Mouse (Mus musculus) small intestine, adult 2 months (tissue): ENCODE data around the gene Ccdc102a. TPM values are rescaled to one million over a fixed set of nuclear protein-coding genes. Genes with fewer than 3 reads are reported as not detected.

ENCODE experiments used
- H3K27ac ChIP-seq: fragments of 200-500 bp; 2 replicates; pipeline ENCODE4 v1.5.1; 2012; ENCODE audit warnings: low read depth, low read length, control low read depth, inconsistent platforms; ENCODE audit not compliant: insufficient read depth
- H3K27me3 ChIP-seq: fragments of 200-500 bp; 2 replicates; pipeline ENCODE4 v1.6.1; 2012; ENCODE audit warnings: mild to moderate bottlenecking, moderate library complexity, low read length, inconsistent platforms; ENCODE audit not compliant: control insufficient read depth, insufficient read depth
- H3K36me3 ChIP-seq: fragments of 200-500 bp; 2 replicates; pipeline ENCODE4 v1.6.1; 2012; ENCODE audit warnings: mild to moderate bottlenecking, low read length, control low read depth, inconsistent platforms; ENCODE audit not compliant: control insufficient read depth, insufficient read depth
- H3K4me1 ChIP-seq: fragments of 200-500 bp; 2 replicates; pipeline ENCODE4 v1.6.1; 2012; ENCODE audit warnings: low read length, inconsistent platforms, mixed read lengths; ENCODE audit not compliant: control insufficient read depth, insufficient read depth, insufficient read length
- H3K4me3 ChIP-seq: fragments of 200-500 bp; 2 replicates; pipeline ENCODE4 v1.5.1; 2012; ENCODE audit warnings: low read depth, mild to moderate bottlenecking, control low read depth, inconsistent platforms, low read length, moderate library complexity
- CTCF ChIP-seq: fragments of 200-500 bp; IDR thresholded peaks from 2 replicates; pipeline ENCODE4 v1.5.1; 2012; ENCODE audit warnings: low read depth, mild to moderate bottlenecking, control low read depth, inconsistent platforms, low read length, moderate library complexity, mixed read lengths; ENCODE audit not compliant: insufficient replicate concordance, insufficient read length; ENCODE audit errors: extremely low read depth
- POLR2A ChIP-seq: fragments of 200-500 bp; IDR thresholded peaks from 2 replicates; pipeline ENCODE4 v1.6.1; 2012; ENCODE audit warnings: low read depth, mild to moderate bottlenecking, control low read depth, inconsistent platforms, low read length, moderate library complexity
- WGBS: fragments of 180-500 bp; shearing (Covaris S2); methylation state at CpG from one replicate; pipeline ENCODE4 v1.1.7; 2018; 5-methylcytosine and 5-hydroxymethylcytosine counted together
- polyA plus RNA-seq: library from polyadenylated mRNA; depleted of rRNA; stranded (reverse); fragments of >200 nt; gene quantifications from 2 replicates; pipeline ENCODE4 v1.2.3, GENCODE M21; 2012

The Ccdc102a gene
- polyA plus RNA-seq, 1 experiment, result 8.1 TPM

DNA sequence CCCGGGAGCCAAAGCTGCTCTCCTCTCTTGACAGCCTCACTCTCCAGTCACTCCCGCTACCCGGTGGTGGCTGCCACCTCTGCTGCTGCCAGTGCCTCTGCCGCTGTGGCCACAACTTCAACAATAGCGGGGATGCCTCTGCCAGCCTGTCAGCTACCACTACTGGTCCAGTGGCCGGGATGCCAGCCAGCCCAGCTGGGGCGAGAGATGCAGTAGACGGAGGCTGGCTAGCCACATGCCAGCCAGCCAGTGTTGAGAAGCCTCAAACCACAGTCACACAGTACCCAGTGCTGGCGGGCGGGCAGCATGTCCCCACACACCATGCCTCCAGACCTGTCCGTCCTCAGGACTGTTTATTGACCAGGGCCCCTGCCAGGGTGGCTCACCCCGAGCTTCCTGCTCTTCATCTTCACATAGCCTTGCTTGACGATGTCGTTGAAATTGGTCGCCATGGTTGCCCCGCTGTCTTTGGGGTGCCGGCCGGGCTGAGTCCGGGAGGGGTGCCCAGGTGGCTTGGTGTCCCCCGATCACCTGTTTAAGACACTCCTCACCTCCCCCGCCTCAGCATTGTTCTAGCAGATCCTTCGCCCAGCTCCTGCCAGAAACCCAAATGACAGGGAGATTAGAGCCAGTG lies 47.3 kb downstream of the Ccdc102a start:
- Histone ChIP-seq H3K27me3 (no peaks in the 10 kb centered on the region), H3K4me3 (peak overlapping the region; percentile 74), H3K4me1 (peaks cover 23% of the 10 kb centered on the region), H3K27ac (peak overlapping the region; percentile 100), H3K36me3 (peaks cover 38% of the 10 kb centered on the region)
- WGBS, result 8% methylated on average over 22 of the region's 22 CpGs
- TF ChIP-seq CTCF (no peak), POLR2A (no peak)

DNA sequence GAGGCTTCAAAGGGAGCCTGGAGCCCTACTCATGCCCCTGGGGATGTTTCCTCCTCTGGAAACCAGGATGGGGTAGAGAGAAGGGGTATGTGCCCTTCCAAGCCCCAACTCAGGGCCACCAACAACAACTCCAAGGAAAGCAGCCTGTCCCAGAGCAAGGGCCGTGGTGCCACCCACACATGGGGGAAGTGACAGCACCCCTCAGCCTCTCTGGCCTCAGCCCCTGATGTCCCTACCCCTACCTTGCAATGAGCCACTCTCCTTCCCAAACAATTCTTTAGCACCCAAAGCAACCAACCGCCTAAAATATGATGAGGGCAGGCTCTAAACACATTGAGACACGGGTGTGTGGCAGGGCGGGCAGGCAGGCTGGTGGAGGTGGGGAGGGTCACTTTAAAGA lies 47.9 kb downstream of the Ccdc102a start:
- H3K27me3 ChIP-seq, result no peaks in the 10 kb centered on the region
- H3K36me3 ChIP-seq, result peaks cover 44% of the 10 kb centered on the region
- TF ChIP-seq CTCF, result no peak
- TF ChIP-seq POLR2A, result no peak
- H3K27ac ChIP-seq, result no peak overlapping the region
- H3K4me1 ChIP-seq, result peaks cover 20% of the 10 kb centered on the region
- H3K4me3 ChIP-seq, result peak overlapping the region; percentile 74
- WGBS, result 74% methylated on average over 4 of the region's 4 CpGs

DNA sequence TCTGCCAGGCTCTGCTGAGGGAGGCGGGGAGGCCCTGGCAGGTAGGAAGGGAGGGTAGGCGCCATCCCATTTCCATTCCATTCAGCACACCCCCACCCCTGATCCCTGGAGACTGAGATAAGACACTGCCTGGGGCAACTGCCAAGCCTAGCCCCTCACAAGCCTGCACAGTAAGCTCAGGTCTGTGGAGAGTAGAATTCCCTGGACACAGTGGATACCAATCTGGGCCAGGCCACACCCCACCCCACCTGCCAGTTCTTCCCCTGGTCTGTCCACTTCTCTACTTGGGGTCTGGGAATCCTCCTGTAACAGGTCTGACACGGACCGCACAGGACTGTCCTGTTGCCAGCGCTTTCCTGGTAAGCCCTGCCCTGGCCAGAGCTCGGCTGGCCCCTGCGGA lies 48.8 kb downstream of the Ccdc102a start:
- 88% methylated on average over 7 of the region's 7 CpGs for WGBS
- Histone ChIP-seq H3K27ac (no peak overlapping the region), H3K4me3 (no peak overlapping the region), H3K4me1 (peaks cover 18% of the 10 kb centered on the region), H3K36me3 (peaks cover 52% of the 10 kb centered on the region), H3K27me3 (no peaks in the 10 kb centered on the region)
- TF ChIP-seq CTCF, result no peak
- TF ChIP-seq POLR2A, result no peak

DNA sequence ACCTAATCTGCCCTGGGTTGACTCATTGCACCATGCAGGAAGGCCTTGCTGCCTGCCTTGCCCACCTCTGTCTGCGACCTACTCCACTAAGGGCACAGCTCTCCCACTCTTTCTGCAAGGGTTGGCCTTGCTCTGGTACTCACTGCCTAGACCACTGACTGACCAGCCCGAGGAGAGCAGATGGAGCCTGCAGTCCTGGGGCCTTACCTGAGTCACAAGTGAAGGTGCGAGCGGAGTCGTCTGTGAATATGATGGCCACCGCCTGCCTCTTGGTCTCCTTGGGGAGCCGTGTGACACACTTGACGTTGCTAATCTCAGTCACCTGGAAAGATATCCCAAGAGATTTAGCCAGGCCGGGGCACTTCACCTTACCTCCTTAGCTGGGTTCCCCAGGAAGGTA lies 51.0 kb downstream of the Ccdc102a start:
- no peak overlapping the region for H3K27ac ChIP-seq
- H3K27me3 ChIP-seq, result no peaks in the 10 kb centered on the region
- no peak for TF ChIP-seq POLR2A
- 90% methylated on average over 9 of the region's 9 CpGs for WGBS
- peaks cover 8% of the 10 kb centered on the region for H3K4me1 ChIP-seq
- peaks cover 62% of the 10 kb centered on the region for H3K36me3 ChIP-seq
- no peak overlapping the region for H3K4me3 ChIP-seq

DNA sequence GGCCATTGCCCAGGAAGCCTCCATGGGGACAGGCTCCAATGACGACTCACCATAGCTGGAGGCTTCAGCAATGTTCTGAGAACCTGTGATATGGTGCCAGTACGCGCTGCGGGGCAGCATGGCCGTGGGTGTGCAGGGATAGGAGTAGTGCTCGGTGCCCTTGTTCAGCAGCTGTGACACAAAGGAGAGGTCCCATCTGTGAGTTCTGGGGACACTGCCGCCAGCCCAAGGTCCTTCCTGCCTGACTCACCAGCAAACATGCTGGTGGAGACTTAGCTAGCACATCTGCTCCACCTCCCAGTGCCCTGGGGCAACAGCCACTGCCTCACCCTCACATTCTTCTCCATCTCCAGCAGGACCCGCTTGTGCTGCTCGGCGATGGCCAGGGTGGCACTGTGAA lies 52.6 kb downstream of the Ccdc102a start:
- H3K27ac ChIP-seq, result no peak overlapping the region

DNA sequence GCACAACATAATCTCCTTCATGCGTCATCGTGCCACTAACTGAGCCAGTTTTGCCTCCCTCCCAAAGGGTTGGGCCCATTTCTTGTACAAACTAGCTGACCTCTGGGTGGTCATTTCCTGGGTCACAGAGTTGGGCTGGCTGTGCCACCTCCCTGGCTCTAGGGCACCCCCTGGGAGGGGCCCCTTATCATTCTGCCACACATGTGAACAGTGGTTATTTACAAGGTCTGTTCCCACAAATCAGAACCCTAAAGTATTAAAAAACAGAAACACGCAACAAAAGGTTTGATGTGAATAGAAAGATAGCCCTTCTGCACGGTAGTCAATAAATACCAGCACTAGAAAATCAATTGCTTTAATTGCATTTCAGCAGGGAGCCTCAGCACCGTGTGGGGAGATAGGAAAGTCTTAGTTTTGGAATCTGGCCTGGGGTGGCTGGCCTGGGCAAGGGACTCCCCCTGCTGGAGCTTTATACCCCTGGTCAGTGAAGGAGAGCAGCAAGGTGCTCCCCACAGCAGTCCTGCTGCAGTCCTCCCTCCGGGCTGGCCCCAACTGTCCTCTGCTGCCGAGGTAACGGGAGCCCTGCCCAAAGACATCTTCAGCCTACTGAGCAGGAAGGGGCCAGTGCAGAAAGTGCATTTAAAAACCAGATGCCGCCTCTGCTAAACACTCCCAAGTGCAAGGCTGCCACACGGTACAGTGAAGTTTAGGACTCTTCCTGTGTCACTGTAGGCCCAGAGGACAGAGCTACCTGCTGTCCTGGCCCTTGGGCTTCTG lies 53.8 kb downstream of the Ccdc102a start:
- TF ChIP-seq CTCF (no peak), POLR2A (no peak)
- Histone ChIP-seq H3K36me3 (peaks cover 65% of the 10 kb centered on the region), H3K4me3 (no peak overlapping the region), H3K4me1 (no peaks in the 10 kb centered on the region), H3K27ac (no peak overlapping the region), H3K27me3 (no peaks in the 10 kb centered on the region)
- 72% methylated on average over 10 of the region's 10 CpGs for WGBS

More for the DNA sequence above, 52.6 kb downstream of the Ccdc102a start:
- WGBS, result 81% methylated on average over 10 of the region's 10 CpGs
- TF ChIP-seq CTCF (no peak), POLR2A (no peak)
- peaks cover 2% of the 10 kb centered on the region for H3K4me1 ChIP-seq
- no peaks in the 10 kb centered on the region for H3K27me3 ChIP-seq
- H3K4me3 ChIP-seq, result no peak overlapping the region
- H3K36me3 ChIP-seq, result peaks cover 69% of the 10 kb centered on the region

DNA sequence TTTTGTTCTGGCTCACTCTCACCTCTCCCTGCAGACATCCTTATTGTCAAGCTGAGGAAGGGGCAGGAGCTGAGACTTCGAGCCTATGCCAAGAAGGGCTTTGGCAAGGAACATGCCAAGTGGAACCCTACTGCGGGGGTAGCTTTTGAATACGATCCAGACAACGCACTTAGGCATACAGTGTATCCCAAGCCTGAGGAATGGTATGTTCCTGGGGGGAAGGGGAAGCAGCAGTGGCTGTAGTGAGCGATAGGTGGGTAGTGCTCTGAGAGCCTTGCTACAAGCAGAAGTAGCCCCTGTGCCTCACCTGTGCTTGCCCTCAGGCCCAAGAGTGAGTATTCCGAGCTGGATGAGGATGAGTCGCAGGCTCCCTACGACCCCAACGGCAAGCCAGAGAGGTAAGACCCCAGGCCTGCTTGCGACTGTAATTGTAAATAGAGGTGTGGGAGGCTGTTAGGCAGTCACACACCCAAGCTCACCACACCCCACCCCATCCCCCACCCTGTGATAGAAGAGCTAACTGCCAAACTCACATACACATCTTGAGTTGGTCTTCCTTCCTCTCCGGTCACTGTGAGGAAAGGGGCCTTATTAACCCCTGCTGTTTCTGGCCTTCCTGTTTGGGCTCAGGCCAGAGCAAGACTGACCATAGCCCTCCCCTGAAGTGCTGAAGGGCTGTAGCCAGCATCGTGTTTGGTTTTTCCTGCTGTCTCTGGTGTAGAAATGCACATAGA lies 55.2 kb downstream of the Ccdc102a start:
- Histone ChIP-seq H3K4me1 (no peaks in the 10 kb centered on the region), H3K27me3 (no peaks in the 10 kb centered on the region), H3K4me3 (no peak overlapping the region), H3K27ac (no peak overlapping the region), H3K36me3 (peaks cover 55% of the 10 kb centered on the region)
- TF ChIP-seq CTCF (no peak), POLR2A (no peak)
- 88% methylated on average over 12 of the region's 12 CpGs for WGBS
